Mouse (Mus musculus) heart, postnatal 25 days (tissue): ENCODE data around the gene Scfd2. TPM values are rescaled to one million over a fixed set of nuclear protein-coding genes. Genes with fewer than 3 reads are reported as not detected.

Source experiments
- DNase-seq: peaks from one replicate; pipeline ENCODE4 v3.0.0; 2022; ENCODE audit warnings: low spot score
- intact Hi-C: fragments of 180-260 bp; cut with DNase I; formaldehyde crosslinking; loops from one replicate; pipeline ENCODE4 v1.15.1; 2025
- total RNA-seq, 2 experiments: library from RNA; stranded (reverse); gene quantifications; 2 replicates each; pipeline ENCODE4 v1.2.3; 2021

Scfd2 gene
- total RNA-seq, 2 experiments from 2014 or later: 11.4 to 12.9 TPM

DNA sequence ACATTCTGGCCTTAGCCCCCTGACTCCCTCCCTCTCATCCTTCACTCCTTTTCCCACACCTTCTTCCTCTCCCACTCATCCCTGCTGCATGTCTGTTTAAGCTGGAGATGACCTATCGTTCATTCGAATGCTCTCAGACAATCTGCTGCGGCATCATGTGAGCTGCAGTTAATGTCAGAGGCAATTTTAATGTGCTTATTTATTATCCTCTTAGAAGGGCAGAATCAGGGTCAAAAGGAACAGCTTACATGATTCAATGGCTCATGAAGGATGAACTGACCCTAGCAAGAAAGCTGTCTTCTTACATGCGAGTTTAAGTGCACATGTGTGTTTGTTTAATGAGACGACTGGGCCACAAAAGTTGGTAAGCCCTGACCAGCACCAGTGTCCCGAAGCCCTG lies 241.6 kb downstream of the Scfd2 start:
- intact Hi-C loops: no loop called here

DNA sequence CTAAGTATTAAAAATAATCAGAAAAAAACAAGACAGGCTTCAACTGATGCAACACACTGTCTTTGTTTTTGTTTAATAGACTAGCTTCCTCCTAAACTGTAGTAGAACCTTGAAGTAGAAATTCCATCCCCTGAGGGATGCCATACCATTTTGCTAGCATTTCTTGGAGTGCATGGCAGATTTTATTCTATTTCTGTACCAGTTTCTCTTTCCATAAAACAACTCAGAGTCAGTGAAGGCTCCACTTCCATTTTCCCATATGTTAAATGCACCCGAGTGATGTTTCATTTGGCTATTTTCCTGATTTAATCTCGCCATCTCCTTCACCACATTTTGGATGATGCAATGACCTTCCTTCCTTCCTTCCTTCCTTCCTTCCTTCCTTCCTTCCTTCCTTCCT lies 243.4 kb downstream of the Scfd2 start:
- intact Hi-C loops: no loop called here
- DNase-seq: no peak

More for the DNA sequence above, 241.6 kb downstream of the Scfd2 start:
- no peak for DNase-seq

DNA sequence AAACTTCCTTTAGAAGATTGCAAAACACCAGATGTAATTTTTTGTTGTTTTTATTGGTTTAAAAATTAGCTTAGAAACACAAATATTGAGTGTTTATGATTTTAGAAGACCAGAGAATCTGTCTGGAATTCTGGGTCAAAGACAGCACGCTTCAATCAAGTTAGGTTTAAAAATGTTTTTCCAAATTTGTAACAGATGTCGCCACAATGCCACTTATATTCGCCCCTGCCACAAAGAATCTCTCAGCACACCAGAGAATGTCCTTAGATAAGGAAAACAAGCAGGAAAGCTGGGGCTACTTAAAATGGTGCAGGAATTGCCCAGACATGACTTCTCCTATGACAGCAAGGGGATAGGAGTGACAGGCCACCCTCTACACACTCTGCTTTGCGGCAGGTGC lies 245.3 kb downstream of the Scfd2 start:
- intact Hi-C loops: no loop called here
- no peak for DNase-seq

DNA sequence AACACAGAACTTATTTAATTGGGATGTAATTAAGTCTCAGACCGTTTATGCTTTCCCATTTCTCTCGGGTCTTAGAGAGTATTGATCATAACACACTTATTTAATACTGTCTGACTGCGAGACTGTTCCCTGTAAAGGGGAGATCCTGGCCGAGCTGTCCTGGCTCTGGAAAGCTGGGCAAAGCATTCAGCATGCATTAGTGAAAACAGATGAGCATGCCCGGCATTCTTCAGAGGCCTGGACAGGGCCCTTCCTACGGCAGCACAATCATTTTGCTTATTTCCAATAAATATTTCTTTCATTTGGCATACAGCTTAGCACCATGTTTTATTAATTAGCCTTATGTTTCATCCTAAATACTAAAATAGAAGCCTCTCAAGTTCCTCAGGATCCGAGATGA lies 245.8 kb downstream of the Scfd2 start:
- no peak for DNase-seq
- intact Hi-C loops: no loop called here

DNA sequence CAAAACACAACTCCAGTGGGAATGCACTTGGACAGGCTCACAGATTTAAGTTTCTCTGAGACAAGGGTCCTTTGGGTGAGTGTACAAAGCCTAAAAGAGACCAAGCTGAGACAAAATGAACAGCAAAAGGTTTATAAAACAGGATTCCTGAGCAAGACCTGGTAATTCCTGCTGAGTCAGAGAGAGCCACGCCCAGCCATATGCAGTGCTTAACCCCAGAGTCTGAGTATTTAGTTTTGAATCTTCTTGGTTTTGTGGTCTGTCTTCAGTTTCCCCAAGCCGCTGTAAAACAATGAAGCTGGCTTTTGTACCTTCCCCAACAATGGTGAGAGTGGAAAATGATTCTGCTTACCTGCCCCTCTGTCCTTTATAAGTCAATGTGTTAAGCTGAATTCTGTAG lies 246.3 kb downstream of the Scfd2 start:
- no peak for DNase-seq
- intact Hi-C loops: no loop called here

DNA sequence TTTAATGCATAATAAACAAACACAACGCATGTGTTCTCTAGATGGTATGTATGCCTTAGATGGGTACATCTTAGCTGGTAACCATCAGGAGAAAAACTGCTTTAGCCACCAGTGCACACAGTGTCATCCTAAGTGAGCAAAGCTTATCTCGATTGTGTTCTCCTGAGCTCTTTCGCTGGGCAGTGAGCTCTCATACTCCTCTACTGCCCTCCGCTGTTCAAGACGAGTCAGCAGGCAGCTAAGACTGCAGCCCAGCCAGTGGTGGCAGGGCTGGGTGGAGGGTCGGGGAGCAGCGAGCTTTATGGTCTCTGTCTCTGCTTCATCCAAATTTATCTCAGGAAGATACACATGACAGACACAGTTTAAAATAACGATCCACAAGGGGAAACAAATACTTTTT lies 248.0 kb downstream of the Scfd2 start:
- intact Hi-C loops: no loop called here
- DNase-seq: no peak

DNA sequence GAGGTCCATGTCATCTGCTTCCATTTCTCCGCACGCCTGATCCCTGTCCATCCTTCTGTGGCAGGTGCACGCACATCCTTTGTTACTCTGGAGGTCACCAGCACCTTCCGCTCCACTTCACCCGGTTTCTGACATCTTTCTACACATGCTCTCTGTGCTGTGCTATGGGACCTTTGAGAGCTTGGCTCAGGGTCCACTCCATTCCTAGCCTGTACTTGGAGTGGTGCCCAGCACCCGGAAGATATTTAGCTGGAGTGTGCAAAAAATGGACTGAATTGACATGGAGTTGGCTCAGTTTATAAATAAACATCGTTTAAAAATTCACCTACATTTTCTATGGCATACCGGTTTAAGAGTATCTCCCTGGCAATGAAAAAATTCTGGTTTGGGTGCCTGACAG lies 250.1 kb downstream of the Scfd2 start:
- no peak for DNase-seq
- intact Hi-C loops: no loop called here

DNA sequence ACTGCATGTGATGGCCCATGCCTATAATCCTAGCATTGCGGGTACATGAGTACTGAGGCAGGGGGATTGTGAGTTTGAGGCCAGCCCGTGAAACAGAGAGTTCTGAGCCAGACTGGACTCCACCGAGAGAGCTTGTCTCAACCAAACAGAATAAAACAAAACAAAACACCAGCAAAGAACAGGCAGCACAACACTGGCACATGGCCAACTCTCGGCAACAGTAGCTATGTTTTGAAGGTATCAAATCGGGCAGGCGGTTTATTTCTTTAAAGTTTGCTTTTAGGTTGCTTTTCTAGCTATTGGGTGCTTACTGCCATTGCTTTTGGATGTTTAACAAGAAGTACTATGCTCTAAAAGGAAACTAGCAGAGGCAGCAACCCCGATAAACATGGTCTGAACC lies 251.9 kb downstream of the Scfd2 start:
- no peak for DNase-seq
- intact Hi-C loops: loop anchor here (5.0 kb wide), 6 partner anchors 82 to 592 kb away; partner anchors contain the start of genes Rasl11b and Usp46

DNA sequence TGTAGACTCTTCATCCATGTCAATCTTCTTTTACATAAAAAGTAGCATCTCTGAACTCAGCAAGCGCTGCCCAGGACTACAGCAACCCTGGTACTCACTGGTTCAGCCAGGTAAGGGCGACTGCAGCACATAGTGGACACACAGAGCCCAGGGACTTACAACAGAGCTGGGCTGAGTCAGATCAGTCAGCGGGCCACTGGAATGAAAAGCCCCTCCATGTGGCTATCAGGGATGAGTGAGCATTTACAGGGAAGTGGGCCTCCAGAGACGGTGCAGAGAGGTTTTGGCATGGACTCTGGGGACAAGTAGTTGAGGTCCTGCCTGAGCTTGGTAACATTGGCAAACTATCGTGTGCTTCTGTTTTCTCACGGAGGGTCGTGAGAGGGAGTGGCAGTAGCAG lies 253.1 kb downstream of the Scfd2 start:
- DNase-seq: no peak
- intact Hi-C loops: loop anchor here (5.0 kb wide), 6 partner anchors 81 to 591 kb away; partner anchors contain the start of genes Rasl11b and Usp46

DNA sequence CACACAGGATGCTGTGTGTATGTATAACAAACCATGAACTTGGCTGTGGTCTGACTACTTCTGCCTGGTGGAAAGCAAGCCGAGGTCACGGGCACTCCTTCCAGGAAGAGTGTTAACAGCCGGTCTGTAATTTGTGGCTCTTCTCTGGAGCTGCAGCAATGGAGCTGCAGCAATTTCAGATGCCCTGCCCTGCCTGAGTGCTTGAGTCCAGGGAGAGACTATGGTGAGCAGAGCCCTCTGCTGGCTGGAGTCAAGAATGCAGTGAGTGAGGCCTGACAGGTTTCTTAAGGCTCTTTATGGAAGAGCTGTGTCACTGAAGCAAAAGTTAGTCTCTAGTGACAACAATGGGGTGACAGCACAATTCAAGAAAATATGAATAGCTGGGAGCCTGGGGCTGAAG lies 253.8 kb downstream of the Scfd2 start:
- intact Hi-C loops: loop anchor here (2.0 to 5.0 kb wide), 8 partner anchors 80 to 590 kb away; partner anchors contain the start of genes Rasl11b and Usp46
- DNase-seq: peak; percentile 65

DNA sequence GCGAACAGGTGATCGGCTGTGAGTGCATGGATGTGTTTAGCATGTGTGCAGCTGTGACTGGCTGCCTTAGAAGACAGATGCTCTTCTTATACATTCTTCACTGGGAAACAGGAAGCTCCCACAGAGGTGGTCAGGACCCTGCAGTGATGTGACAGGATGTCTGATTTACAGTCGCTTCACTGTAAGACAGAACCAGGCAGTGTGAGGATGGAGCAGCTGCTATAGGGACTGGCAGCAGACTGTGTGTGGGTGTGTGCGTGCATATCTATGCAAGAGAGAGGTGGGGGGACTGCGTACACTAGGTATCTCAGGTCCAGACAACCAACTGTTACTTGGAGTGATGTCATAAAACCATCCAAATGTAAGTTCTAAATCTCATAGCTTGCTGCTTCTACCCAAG lies 254.3 kb downstream of the Scfd2 start:
- intact Hi-C loops: loop anchor here (2.0 to 5.0 kb wide), 8 partner anchors 80 to 590 kb away; partner anchors contain the start of genes Rasl11b and Usp46
- no peak for DNase-seq

DNA sequence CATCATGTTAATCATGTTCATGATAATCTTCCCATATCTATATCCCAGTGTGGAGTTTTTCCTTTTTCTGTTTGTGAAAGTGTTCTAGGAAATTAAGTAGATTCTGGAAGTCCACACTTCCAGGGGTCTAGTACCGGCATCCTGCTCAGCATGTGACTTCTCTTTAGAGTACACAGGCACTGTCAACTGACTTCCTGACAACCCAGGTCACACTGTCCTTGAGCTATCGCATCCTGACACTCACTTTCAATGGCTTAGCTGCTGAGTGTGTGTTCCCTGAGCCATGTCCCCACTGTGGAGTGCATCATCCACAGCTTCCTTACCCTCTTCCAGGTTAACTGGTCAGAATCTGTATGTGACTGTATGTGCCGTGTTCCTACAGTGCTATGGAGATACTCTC lies 258.2 kb downstream of the Scfd2 start:
- intact Hi-C loops: no loop called here
- no peak for DNase-seq

DNA sequence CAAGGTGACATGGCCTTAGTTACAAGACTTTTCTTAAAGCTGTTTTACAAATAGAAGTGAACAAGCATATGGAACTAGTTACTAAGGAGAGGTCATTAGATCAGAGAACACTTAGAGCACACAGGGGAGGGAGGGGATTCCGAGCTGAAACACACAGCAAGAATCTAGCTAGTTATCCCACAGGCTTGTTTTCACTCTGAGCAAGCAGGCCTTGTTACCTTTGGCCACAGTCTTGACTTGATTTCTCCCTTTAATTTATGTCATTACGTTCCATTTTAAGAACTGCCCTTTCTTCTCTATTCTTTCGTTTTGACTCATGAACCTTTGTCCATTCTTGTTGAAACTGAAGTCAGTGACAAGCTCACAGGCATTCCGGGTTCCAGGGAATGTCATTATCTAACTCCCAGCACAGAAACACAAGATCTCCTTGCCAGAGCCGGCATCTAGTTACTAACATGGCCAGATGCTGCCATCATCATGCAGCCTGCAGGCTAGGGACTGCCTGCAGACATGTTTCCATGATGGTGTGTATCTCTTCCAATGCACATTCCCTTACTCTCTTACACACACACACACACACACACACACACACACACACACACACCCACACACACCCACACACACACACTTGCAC lies 263.7 kb downstream of the Scfd2 start:
- intact Hi-C loops: no loop called here
- no peak for DNase-seq

DNA sequence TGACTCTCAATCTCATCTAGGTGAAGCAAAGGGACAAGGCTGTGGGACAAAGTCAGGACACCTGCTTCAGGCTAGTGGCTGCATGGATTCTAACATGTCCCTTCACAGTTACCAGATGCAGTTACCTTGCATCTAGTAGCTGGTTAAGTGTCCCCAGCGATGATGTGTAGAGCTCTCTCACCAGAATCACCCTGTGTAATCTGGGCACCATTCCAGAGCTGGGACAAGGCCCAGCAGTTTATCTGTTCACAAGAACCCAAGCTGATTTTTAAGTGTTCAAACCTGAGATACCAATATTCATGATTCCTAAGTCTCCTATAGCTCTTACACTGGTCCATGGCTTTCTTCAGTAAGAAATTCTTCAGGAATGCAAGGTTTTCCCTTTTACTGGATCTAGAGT lies 264.4 kb downstream of the Scfd2 start:
- DNase-seq: no peak
- intact Hi-C loops: no loop called here

DNA sequence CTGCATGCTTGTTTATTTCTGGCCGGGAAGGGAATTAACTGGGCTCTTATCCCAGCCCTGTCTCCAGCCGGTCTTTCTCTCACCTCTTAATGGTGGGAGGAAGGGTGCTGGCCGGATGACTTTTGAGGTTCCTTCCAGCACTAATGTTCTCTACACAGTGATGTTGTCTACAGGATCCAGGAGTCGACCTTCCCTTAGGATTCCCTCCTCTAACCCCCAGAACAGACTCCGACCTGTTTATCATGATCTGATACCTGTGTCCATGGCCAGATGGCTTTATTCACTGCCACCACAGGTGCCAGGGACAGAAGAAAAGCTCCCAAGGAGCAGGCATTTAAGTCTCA lies 265.1 kb downstream of the Scfd2 start:
- intact Hi-C loops: no loop called here
- DNase-seq: no peak

DNA sequence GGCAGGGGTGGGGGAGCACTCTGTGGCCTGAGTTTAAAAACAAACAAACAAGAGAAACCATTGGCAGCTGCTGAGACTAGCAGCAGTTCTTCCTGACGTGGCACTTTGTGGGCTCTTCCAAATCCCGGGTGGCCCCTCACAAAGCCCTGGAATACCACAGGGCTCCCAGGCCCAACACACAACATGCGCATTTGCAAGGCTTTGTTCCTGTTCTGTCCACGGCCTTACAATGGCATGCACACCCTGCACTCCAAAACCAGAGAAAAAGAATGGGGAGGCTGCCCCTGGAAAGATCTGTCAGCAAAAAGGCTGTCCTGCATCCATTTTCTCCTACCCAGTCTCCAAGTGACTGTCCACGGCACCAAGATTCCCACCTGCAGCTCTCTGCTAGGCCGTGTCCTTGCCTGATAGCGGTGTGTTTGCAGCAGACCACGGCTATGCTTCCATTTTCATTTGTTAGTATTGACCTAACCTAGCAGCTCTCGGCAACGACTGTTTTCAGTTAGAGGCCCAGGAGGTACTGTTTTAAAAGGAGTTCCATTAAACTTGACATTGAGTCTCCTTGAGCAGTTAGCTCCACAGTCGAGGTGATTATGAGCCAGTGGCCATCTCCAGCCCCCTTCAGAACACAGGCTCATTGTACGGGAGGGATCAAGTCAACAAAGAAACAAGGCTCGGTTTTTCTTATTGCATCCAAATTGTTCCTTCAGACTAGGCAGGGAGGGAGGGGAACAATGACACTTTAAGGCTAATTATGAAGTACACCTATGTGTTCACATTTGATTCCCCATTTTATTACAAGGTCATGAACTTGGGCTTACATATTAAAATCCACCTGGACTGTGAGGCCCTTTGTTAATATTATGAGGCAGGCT lies 265.7 kb downstream of the Scfd2 start:
- DNase-seq: no peak
- intact Hi-C loops: loop anchor here (2.0 kb wide), 1 partner anchor 21 kb away; no protein-coding TSS in a partner anchor

DNA sequence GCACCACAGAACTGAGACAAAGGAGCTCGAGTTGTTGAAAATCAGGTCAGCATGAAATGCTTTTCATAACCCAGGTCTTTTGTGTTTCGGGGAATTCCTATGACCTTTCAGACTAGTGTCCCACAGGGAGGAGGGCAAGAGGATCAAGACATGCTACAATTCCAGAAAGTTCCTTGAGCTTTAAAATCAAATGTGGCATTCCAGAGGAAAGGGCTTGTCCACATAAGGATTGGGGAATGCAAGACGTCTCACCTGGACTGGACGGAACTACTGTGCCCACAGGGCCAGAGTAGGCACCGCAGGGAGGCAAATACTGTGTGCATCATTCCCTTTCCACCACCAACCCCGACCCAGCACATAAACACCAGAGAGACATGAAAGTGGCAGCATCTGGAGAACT lies 266.4 kb downstream of the Scfd2 start:
- intact Hi-C loops: loop anchor here (2.0 kb wide), 1 partner anchor 20 kb away; no protein-coding TSS in a partner anchor
- DNase-seq: no peak

DNA sequence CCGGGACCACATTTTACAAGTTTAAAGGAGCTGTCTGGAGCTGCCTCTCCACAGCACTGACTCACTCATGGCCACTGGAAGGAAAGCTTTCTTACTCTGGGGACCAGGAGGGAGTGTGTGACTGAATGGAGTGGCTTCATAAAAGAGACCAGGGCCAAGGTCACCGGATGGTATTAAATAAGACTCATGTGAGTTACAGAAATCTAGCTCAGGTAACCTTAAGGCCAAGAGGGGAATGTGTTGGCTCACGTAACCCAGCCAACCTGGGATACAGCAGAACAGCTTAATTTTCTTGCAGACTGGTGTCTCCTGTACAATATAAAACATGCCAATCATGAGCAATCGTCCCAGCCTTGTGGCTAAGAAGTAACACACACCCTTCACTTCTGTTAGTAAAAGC lies 267.0 kb downstream of the Scfd2 start:
- no peak for DNase-seq
- intact Hi-C loops: loop anchor here (2.0 to 5.0 kb wide), 2 partner anchors 20 to 67 kb away; partner anchors contain the start of gene Rasl11b

DNA sequence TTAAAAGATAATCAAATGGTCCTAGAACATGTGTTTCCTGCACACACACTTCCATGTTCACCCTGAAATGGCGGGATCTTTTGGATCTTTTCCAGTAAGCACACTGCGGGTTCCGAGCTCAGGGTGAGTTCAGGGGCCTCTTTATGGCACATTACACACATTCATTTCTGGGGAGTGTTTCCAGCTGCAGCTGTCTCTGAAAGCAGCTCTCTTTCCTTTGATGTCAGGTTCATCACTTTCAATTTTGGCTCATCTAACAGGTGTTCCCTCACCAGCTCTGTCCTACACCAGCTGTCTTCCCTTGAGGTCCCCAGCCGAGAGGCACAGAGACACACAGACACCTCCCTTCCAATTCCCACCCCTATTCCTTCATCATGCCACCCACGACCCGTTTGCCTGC lies 270.5 kb downstream of the Scfd2 start:
- intact Hi-C loops: loop anchor here (5.0 kb wide), 1 partner anchor 64 kb away; the partner anchor contains the start of gene Rasl11b
- DNase-seq: no peak

DNA sequence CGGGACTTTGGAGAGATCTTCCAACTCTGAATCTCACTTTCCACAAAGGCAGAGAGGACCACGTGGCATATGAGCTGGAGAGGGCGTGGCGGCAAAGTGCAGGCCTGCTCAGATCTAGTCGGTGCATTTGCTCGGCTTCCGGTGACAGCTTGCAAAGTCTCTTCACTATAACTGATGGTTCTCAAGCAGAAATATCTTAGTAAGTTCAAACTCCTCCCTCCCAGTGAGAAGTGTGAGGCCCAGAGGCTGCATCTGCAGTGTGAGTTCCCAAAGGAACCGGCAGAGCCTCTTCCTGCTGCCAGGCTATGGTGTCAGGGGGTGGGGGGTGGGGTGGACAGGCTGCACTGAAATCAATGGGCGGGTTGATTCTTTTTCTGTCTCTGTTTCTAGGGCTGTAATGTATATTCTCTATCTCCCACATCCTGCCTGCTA lies 271.2 kb downstream of the Scfd2 start:
- intact Hi-C loops: loop anchor here (5.0 kb wide), 1 partner anchor 63 kb away; the partner anchor contains the start of gene Rasl11b
- DNase-seq: no peak

DNA sequence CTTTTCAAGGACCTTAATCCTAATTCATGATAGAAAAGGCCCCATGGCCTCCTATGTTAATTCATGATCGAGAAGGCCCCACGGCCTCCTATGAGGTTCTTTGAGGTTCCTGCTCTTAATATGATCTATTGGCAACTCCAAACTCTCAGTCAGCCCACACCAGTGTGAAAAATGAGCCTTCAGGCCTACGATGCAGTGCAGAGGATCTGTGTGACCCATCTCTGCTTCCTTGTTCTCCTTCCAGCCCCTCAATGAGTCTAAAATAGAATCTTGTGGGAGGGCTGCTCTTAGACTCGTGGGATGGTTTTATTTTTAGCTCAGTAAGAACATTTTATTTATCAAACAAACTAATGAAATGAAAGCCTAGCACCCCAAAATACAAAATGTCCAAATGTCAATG lies 274.9 kb downstream of the Scfd2 start:
- DNase-seq: no peak
- intact Hi-C loops: no loop called here
